Mouse (Mus musculus) olfactory bulb, adult 2 months (tissue): Measurements from ENCODE around the gene Napa.

ENCODE experiments used
- CTCF ChIP-seq: fragments of 200-500 bp; IDR thresholded peaks from 2 replicates; pipeline ENCODE4 v1.5.1; 2012; ENCODE audit warnings: low read depth, mild to moderate bottlenecking, low read length, moderate library complexity; ENCODE audit not compliant: insufficient read depth
- POLR2A ChIP-seq: fragments of 200-500 bp; IDR thresholded peaks from 2 replicates; pipeline ENCODE4 v1.6.1; 2012; ENCODE audit warnings: mild to moderate bottlenecking, low read depth, low read length, moderate library complexity; ENCODE audit not compliant: insufficient read depth

DNA sequence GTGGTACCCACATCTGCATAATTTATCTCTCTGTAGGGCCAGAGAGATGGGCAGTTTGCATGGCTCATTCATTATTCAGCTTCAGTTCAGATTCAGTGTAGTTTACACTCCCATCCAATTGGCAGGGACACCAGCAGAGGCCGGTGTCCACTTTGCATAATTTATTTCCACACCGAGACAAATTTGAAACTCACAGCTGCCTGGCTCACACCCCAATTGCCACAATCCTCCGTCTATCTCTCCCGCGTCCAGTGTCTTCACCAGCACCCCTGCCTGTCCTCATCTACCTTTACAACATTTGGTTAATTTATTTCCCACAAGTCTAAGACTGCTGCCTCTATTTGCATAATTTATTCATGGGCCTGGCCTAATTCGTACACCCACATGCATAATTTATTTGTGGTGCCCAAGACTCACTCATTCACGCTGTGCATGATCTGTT lies 36.7 kb downstream of the Napa start:
- TF ChIP-seq CTCF = no peak
- no peak for TF ChIP-seq POLR2A
